Mouse (Mus musculus): Measurements from ENCODE around the gene Hoxc4. TPM values are rescaled to one million over a fixed set of nuclear protein-coding genes. Genes with fewer than 3 reads are reported as not detected.

Hoxc4 gene
- total RNA-seq (2021): not detected

DNA sequence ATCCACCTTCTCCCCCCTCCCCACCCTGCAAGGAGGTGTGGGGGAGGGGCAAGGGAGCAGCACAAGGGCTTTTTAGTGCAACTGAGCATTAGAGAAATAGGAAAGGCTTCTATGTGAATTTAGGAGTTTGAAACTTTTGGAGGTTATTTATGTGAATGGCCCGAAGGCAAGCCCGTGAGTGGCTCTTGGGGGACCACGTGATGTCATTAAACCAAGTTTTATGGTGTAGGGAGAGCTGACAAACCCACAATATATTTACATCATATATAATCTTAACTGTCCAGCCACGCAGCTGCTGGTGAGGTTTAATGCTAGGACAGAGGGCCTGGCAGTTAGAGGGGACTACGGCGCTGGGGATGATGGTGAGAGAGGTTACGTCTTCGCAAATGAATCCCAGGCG is at the start of gene Hoxc4:
Hoxc4 (plus strand) TSS at position 299 of the 400 bp plus-strand sequence.
- intact Hi-C loops (cut with DNase I): no loop called here
- DNase-seq: no peak

DNA sequence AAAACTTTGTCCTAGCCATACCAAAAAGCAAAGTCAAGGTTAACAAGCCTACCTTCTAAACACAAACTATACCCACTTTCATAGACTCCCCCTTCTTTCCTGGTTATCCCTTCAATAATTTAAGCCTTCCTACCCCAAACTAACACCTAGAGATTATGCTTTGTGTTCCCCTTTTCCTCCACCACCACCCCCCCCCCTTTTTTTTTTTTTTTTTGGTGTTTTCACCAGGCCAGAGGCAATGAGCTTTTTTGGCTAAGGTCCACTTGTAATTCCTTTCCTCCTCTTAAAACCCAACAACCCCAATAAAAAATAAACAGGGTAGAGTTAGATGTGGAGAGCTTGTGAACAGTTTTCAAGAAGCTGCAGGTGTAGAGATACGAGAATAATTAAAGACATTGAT is 49.4 kb upstream of the Hoxc4 start:
- DNase-seq: no peak
- intact Hi-C loops (cut with DNase I): loop anchor here (10.0 kb wide), 1 partner anchor 274 kb away; no protein-coding TSS in a partner anchor

DNA sequence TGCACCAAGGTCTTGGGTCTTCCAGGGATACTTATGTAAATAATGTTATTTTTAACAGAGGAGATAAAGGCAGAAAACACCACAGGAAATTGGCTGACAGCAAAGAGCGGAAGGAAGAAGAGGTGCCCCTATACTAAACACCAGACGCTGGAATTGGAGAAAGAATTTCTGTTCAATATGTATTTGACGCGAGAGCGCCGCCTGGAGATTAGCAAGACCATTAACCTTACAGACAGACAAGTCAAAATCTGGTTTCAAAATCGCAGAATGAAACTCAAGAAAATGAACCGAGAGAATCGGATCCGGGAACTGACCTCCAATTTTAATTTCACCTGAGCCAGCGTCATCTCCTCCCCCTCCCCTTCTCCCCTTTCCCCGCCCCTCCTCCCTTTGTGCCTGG is 48.0 kb upstream of the Hoxc4 start:
- DNase-seq: no peak
- intact Hi-C loops (cut with DNase I): loop anchor here (5.0 kb wide), 1 partner anchor 208 kb away; no protein-coding TSS in a partner anchor

DNA sequence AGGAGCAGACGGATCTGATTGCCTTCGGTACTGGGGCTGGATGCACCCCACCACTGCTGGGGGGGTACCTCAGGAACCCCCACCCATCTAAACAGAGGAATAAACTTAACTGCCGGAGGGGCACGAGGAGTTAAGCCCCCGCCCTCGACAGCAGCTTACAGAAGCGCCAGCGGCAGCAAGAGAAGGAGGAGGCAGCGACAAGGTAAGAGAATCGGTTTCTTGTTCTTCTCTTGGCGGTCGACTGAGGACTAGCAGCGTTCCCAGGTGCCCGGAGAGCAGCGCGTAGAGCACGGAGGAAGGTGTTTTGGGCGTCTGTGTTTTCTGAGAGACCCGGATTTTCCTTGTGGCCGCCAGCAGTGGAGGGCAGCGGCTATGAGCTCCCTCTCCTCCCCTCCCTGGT is 46.5 kb upstream of the Hoxc4 start:
- DNase-seq: no peak
- intact Hi-C loops (cut with DNase I): loop anchor here (5.0 kb wide), 1 partner anchor 210 kb away; no protein-coding TSS in a partner anchor

DNA sequence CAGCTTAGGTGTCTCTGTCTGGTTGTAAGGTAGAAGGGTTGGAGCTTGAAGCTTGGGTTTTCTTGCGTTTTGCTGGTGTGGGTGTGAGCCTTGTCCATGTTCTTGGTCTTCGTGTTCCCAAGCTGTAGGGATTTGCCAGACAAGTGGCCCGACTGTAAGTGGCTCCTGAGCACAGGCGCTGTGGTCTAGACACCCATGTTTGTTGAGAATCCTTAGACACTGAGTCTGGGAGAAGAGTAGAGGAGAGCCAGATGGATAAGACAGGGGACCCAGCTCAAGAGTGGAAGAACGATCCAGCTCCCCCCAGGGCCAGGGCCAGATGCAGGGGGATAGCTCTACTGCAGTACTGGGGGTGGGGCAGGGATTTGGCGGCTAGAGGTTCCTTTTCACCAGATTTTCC is 46.0 kb upstream of the Hoxc4 start:
- DNase-seq: no peak
- intact Hi-C loops (cut with DNase I): loop anchor here (5.0 kb wide), 1 partner anchor 210 kb away; no protein-coding TSS in a partner anchor

DNA sequence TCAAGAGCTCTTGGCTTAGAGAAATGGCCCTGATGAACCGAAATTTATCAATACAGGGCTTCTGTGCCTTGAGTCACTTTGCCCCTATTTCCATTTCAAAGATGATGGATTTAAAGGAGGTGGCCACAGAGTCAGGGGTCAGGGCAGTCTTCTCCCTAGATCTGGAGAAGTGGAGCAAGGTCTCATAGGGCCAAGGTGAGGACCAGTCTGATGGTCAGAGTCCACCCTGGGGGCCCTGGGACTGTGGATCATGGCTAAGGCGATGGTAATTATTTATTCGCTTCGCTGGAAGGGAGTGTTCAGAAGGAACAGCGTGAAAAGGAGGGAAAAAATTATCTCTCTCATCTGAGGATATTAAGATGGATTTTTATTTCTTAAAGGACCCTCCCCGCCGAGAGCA is 43.7 kb upstream of the Hoxc4 start:
- DNase-seq: no peak
- intact Hi-C loops (cut with DNase I): no loop called here

DNA sequence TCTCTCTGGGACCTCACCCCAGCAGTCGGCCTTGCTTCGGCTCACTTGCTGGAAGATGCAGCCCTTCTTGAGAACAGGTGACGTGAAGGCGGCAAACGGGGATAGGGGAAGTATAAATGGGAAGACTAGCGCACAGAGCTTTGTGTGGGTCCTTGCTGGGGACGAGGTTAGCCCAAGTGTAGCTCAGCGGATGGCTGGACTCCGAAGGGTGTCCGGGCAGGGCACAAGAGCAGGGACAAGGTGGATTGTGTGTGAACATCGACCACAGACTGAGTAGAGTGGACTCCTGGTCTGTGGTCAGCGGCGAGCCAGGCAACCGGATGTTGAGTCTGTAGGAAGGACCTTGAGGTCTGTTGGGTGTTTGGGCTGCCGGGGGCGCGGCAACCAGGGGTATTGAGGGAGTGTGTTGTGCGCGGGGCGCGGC is 43.0 kb upstream of the Hoxc4 start:
- DNase-seq: no peak
- intact Hi-C loops (cut with DNase I): no loop called here

DNA sequence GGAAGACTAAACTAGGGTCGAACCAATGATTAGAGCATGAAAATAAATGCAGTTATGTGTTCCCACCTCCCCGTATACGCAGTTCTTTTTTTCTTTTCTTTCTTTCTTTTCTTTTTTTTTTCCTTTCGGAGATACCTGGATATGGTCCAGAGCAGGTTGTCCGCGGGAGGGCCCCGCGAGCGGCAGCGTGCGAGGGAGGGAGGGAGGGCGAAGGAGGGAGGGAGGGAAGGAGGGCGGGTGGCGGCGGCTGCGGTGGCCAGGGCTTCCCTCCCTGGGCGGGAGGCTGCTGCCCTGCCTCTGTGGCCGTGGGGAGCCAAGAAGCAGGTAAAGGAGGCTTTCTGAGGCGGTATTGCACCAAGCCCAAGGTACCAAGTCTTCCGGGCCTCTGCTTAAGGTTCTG is 42.6 kb upstream of the Hoxc4 start, which contains the start of gene Hoxc9:
Hoxc9 (plus strand) TSS at position 269 of the 400 bp plus-strand sequence.
- intact Hi-C loops (cut with DNase I): no loop called here
- no peak for DNase-seq

DNA sequence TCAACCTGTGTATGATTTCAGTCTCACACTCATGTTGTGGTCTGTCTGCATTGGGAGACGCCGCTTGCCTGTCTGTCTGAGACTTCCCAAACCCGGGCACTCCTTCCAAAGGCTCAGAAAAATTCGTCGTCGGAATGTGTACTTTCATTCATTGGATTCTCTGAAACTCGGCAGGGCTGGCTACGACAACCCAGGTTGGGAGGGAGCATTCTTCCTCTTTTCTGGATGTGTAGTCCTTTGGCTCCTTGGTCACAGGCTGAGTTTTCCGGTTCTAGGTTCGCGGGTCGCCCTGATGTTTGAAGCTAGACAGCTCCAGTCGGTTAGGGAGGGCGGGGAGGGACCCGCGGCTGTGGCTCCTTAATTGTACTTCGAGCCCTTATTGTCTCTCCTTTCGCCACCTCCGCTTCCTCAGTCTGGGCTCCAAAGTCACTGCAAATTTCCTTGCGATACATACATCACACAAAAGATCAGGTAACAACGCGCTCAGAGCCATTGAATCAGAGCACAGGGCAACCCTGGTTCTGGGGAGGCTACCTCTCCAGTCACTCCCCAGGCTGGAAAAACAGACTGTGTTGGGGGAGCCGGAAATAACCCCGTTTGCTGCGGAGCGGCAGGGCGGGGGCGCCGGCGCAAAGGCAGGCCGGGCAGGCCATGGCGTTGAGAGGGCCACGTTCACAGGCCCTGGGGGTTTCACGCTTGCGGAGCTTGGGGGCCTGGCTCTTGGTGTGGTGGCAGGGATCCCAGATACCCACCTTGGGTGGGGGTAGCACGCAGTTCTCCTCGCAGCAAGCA is 41.9 kb upstream of the Hoxc4 start:
- no peak for DNase-seq
- intact Hi-C loops (cut with DNase I): no loop called here

DNA sequence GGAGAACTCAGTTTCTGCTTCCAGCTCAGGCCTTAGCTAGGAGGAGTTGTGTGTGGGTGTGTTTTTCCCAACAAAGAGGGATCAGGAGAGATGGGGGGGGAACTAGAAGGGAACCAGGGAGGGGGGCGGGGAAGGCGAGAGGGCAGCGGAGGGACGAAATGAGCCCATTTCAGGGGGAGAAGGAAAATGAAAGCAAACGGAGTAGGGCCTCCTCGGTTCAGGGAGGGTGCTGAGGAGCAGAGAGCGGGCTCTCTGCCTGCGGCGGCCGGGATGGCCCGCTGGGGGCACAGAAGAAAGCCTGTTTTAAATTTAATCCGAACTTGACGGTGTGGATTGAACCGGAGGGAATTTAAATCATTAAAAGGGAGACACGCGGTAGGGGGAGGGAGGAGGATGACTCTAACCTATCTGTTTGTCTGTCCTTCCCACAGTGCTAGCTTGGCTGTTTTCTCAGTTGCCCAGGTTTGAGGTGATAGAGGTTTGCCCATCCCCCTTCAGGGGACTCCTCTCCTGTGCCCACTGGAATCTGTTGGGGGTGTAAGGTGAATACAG is 41.2 kb upstream of the Hoxc4 start:
- DNase-seq: no peak
- intact Hi-C loops (cut with DNase I): no loop called here

DNA sequence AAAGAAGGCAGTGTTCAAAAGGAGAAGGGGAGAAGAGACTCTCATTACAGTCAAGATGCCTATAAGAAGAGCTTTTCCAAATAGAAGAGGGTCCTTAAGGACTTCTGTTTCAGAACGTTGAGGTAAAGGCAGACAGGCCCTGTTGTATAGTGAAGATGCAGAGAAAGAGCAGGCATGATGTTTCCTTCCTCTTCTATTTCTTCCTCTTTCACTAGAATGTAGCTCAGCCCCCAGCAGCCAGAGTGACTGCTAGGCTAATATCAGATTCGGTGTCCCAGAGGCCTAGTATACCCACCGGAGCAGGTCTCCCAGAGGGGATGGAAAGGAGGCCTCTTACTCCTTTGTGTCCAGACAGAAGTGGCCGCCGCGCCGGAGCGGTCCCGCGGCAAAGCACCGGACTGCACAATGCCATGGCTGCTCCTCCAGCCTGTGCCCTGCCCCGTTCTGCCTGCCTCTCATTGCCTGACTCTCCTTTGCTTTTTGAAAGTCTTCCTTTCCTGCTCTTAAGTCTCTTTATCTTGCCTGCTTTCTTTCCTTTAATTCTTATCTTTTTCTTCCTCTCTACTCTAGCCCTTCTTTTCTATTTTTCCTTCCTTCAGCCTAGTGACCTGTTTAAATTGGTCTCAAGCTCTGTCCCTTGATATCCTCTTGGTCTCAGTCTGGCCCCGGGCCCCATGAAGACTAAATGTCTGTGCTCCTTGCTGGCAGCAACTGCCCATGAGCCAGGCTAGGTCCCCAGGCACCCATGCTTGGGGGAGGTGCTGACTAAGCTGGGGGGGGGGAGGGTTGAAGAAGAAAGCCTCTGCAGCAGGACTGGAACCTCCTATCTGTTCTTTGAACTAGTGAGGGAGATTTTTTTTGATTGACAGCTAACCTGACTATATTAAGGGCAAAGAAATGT is 39.9 kb upstream of the Hoxc4 start:
- DNase-seq: no peak
- intact Hi-C loops (cut with DNase I): no loop called here

DNA sequence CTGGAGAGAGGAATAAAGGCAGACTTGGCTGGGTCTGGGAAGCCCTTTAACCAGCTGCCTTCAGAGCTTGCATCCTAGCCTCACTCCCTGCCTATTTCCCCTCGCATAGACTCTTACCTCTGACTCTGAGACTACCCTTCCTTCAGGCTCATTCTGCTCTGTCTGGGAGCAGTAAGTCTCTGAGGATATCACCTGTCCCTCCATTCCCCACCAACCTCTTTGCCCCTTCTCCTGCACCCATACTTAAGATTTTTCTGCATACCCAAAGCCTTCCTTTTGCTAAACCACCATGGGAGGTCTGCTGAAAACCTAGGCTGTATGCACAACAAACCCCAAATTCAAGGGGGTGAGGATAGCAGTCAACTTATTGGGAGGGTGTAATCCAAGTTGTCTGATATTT is 38.8 kb upstream of the Hoxc4 start:
- DNase-seq: no peak
- intact Hi-C loops (cut with DNase I): no loop called here

DNA sequence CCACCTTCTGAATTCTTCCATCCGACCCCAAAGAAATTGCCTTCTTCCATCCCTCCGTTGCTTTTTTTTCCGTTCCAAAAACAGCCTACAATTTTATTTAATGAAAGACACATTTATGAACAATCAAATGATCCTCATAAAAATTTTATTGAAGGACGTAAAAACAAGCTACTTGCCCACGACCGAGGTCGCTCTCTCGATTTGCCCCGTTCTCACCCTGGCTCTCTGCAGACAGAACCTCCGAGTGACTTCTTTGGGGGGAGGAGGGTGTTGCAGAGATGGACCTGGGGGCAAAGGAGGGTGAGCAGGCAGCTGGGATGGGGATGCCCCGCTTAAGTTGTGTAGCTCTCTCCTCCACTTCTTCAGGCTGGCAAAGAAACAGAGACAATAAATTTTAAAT is 38.4 kb upstream of the Hoxc4 start:
- intact Hi-C loops (cut with DNase I): no loop called here

DNA sequence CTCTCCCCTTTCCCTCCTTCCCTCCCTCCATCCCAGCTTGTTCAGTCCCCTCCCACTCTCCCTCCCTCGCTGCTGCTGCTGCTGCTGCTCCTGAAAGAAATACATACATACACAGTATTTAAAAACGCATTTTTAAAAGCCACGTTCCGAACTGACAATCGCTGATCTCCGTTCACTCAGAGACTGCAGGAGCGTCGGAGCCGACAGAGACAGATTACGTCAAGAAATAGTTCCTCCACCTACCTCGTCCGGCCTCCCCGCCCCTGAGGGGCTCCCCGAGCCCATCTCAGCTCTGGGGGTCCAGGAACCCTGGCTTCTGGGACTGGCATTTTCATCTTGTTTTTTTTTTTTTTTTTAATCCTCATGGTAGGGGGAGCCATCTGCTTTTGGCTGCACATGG is 37.8 kb upstream of the Hoxc4 start:
- DNase-seq: no peak
- intact Hi-C loops (cut with DNase I): no loop called here

More for the DNA sequence above, 38.4 kb upstream of the Hoxc4 start:
- DNase-seq: no peak

DNA sequence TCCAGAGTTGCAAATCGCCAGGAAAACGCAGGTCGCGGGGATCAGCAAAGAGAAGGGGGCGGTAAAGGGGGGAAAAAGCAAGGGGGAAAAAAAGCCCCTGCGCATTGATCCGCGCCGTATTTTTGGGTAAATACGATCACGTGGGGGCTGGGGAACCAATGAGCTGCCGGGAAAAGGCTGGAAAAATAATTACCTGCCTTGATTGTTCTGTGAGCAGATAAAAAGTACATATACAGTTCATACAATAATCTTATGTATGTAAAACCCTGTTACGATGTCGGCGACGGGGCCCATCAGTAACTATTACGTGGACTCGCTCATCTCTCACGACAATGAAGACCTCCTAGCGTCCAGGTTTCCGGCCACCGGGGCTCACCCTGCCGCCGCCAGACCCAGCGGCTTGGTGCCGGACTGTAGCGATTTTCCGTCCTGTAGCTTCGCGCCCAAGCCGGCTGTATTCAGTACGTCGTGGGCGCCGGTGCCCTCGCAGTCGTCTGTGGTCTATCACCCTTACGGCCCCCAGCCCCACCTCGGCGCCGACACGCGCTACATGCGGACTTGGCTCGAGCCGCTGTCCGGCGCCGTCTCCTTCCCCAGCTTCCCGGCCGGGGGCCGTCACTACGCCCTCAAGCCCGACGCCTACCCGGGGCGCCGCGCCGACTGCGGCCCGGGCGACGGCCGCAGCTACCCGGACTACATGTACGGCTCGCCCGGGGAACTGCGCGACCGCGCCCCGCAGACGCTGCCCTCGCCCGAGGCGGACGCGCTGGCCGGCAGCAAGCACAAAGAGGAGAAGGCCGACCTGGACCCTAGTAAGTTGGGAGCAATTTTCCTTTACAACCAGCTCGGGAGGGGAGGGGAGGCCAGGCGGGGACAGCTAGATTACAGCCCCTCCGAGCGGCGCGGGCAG is 37.1 kb upstream of the Hoxc4 start:
- no peak for DNase-seq
- intact Hi-C loops (cut with DNase I): no loop called here

DNA sequence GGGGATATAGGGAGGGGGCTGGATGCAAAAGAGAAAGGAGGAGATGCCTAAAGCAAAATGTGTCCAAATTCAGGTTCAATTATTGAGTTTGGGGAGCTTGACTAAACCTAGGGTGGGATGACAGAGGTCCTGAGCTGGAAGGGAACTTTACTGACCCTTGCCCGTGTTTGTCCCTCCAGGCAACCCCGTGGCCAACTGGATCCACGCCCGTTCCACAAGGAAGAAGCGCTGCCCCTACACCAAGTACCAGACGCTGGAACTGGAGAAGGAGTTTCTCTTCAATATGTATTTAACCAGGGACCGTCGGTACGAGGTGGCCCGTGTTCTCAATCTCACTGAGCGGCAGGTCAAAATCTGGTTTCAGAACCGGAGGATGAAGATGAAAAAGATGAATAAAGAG is 35.0 kb upstream of the Hoxc4 start:
- DNase-seq: no peak
- intact Hi-C loops (cut with DNase I): no loop called here

DNA sequence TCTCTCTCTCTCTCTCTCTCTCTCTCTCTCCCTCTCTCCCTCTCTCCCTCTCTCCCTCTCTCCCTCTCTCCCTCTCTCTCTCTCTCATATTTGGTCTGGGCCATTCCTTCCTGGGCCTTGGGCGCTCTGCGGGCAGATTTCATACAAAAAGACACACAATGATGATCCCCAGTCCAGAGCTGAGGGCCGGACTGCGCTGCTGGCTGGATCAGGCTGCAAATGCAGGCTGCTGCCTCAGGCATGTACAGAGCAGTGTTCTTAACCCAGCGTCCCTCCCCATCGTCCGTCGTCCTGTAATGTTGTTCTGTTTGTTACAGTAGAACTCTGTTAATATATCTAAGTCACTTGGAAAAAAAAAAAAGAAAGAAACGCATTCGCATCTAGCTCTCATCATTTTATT is 34.2 kb upstream of the Hoxc4 start:
- intact Hi-C loops (cut with DNase I): no loop called here
- no peak for DNase-seq

DNA sequence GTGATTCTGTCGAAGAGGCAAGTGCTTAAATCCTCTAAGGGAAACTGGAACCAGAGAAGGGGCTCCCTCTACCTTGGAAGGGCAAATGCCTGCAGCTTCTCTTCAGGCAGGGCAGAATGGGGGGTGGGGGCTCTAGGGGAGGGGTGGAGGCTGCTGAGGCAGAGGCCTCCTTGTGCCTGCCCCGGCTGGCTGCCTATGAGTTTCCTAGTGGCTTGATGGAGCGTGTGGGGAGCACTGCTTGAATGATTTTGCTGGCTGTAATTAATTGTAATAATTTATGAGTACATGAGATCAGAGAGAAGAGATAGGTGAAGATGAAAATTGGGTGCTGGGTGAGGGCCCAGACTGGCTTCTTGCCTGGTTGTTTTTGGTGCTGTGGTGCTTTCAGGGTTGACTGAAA is 33.8 kb upstream of the Hoxc4 start:
- intact Hi-C loops (cut with DNase I): loop anchor here (5.0 kb wide), 2 partner anchors 223 to 332 kb away; no protein-coding TSS in a partner anchor
- DNase-seq: no peak

DNA sequence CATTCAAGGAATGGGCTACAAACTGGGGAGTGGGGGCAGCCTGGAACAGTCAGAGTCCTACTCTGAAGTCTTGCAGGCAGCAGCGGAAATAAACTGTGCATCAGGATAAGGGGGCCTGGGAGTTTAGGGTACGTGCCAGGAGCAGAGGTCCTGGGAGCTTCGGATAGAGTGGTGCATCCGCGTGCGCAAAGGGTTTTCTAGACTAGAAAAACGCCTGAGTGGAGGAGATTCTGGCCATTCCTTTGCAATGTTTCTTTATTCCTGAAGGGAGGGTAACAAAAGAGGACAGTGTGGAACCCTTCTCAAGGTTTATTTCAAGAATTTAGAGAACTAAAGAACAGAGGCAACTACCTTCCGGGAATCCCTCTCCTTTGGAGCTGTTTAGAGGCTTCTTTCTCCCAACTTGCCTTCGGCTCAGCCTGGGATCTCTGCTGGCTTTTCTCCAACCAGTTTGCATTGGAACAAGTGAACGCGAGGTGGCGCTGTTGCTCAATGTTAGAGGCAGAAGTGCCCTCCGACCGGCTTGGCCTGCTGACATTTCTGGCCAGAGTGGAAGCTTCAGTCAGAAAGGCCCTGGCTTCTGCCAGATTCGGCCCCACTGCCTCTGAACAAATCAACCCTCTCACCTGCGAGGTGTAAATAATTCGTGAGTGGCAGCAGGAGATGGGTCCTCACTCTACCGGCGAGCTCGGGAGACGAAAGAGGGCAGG is 31.5 kb upstream of the Hoxc4 start:
- intact Hi-C loops (cut with DNase I): loop anchor here (1.0 to 5.0 kb wide), 4 partner anchors 144 to 330 kb away; no protein-coding TSS in a partner anchor
- DNase-seq: peak; percentile 92 to 96

Measured in heart, postnatal 36 days (tissue).